Mouse (Mus musculus) thymus, postnatal 10 days (tissue): ENCODE results near the gene Isca1.
A peak's percentile ranks its signal among the peaks of the same experiment; 100 is the strongest.
"Not testable (repeated sequence)": the region's sequence is repeated elsewhere in the genome, so short reads cannot be mapped to it uniquely, and the experiment has no call there.

Experiments
- DNase-seq, 2 experiments: peaks; one replicate each; pipeline ENCODE4 v3.0.0; 2021; ENCODE audit warnings: low spot score in 2 of 2

The Isca1 gene

DNA sequence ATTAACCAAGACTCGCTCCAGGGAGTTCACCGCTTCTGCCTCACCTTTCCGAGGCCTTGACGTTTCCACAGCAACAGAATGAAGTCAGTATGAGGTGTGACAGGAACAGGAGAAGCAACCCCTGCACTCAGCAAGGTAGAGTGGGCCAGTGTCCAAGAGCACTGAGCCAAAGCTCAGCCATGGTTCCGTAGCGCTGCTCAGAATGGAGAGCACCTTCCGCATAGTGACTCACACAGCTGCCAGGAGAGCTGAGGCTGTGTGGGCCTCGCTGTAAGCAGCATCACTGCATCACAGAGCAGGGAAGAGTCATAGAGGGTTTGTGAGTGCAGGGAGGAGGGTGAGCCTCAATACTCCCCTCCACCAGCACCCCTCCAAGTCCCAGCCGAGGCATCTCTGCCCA, 22.9 kb downstream of the Isca1 start, which contains the start of gene 1700014D04Rik:
1700014D04Rik (minus strand) TSS at position 42 of the 400 bp plus-strand sequence.
- no peak for DNase-seq

- no peak for DNase-seq
Observed at GRCm38 (mm10) chr13:59746164-59746563, 23.4 kb downstream of the Isca1 start.

DNA sequence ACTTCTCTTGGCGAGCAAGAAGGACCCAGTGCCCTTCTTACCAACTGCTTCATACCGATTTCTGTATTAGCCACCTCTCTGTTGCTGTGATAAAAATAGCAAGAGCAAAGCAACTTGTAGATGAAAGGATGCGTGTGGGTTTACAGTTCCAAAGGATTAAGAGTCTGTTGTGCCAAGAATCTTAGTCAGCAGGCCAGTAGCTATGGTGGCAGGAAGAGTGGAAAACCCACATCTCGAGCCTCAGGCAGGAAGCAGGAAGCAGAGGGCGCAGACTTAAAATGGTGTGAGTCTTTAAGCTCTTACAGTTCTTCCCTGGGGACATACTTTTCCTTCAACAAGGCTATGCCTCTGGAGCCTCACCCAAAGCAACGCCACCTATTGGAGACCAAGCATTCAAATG, 24.1 kb downstream of the Isca1 start:
- no peak for DNase-seq

DNA sequence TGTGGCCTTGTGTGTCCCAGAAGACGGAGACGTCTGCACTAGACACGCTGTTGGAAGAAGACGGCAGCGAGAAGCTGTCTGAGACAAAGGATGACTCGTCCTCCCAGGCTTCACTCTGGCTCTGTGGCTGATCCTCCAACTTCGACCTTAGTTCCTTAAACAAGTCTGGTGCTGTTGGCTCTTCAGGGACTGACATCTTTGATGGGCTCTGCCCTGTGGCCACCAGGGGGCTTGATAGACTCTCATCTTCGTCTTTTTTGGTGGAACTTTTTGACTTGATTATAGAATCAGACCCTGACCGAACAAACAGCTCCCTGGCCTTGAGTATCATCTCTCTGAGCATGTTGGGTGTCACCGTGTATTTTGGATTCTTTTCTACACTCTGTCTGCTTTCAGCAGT, 27.9 kb downstream of the Isca1 start:
- peak in 1 of 2 experiments; percentile 29 for DNase-seq

DNA sequence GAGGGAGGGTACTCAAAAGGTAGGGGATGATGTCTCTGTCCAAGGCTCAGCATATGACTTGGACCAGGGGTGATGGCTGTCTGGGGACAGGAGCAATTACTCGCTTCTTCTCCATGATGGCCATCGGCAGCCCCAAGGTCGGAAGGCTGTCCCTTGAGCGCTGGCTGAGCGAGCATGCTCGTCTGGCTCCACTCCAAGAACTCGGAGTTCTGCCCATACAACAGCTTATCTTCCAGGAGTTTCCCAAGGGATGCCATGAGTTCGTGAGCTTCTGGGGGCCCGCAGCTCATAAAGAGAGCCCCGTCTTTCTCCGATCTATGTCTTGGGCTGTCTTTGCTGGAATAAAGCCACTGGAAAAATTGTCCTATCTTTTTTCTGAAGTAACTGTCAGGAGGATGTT, 28.5 kb downstream of the Isca1 start:
- no peak for DNase-seq

DNA sequence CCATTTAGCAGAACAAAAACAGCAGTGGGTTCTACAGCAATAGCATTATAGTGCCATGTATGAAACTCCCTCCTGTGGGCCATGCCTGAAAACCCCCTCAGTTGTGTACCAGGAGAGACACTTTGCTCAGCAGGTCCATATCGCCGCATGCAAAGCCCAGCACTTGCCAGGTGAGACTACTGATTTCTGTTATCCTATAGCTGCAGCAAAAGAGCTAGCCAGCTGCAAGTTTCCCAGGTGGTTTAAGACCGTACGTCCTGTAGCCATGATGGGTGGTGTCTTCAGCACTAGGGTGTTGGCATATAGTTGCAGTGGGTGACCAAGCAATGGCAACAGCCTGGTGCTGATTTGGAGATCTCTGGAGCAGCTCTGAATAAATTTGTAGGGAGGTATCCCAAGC, 30.2 kb downstream of the Isca1 start:
- DNase-seq: no peak

GRCm38 (mm10) chr13:59738455-59738854, 31.2 kb downstream of the Isca1 start:
- DNase-seq: no peak

- no peak for DNase-seq
Observed at GRCm38 (mm10) chr13:59735190-59735589, 34.4 kb downstream of the Isca1 start.

DNA sequence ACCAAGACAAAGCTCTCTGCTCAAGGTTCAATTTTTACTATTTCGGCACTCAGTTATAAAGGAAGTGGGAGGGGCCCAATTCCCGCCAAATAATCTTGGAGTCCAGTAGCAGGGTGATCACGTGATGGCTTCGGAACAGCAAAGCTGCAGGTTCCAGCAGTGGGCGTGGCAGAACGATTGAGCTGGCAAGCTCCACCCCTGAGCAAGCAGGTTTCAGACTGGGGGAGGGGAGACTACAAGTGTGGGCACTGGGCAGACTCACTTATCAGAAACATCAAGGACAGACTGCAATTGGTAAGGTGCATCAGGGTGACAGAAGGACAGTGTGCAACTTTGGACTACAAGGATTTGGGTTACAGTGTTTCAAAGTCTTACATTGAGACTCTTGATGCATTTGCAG, 35.3 kb downstream of the Isca1 start:
- not testable (repeated sequence) for DNase-seq

DNA sequence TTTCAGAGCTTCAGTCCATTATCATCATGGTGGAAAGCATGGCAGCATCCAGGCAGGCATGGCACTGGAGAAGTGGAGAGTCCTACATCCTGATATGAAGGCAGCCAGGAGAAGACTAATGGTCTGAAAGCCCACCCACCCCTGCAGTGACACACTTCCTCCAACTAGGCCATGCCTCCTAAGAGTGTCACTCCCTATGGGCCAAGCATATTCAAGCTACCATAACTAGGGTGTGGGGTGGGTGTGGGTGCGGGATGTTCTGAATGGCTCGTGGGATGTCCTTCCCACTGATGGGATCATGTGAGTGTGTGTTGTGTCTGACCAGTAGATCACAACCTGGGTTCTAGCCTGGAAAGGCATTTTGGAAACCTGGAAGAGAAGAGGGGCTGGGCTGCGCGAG, 35.7 kb downstream of the Isca1 start:
- no peak for DNase-seq

- DNase-seq: no peak
Observed at GRCm38 (mm10) chr13:59731652-59732051, 38.0 kb downstream of the Isca1 start, which contains the start of gene Spata31d1d. TSS of gene Spata31d1d (minus strand) at chr13:59731752.

- peak; percentile 57 to 86 for DNase-seq
Observed at GRCm38 (mm10) chr13:59728378-59729093, 41.1 kb downstream of the Isca1 start.

- DNase-seq: no peak
Observed at GRCm38 (mm10) chr13:59726139-59726867, 43.3 kb downstream of the Isca1 start.

DNA sequence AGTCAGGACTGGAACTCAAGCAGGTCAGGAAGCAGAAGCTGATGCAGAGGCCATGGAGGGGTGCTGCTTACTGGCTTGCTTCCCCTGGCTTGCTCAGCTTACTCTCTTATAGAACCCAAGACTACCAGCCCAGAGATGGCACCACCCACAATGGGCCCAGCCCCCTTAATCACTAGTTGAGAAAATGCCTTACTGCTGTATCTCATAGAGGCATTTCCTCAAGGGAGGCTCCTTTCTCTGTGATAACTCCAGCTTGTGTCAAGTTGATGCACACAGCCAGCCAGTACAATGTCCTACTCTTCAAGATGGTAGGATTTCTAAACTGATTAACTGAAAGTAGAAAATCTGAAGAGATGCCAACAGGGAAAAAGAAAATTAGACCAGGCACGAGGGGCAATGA, 47.5 kb downstream of the Isca1 start:
- not testable (repeated sequence) for DNase-seq

DNA sequence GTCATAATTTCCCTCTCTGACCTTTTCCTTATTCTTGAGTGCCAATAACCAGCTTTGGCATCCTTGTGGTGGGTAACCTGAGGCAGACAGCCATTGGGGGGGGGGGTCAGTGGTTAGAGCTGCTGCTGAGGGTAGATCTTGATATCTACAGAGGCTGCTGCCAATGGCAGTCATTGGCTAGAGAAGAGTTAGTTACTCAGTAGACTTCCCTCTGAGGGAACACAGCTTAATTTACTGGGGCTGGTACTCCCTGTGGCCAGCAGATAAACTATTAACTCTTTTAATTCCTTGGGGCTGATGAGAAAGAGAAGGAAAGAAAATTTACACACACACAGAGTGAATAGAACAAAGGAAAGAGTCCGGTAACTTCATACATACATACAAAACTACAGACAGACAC, 50.1 kb downstream of the Isca1 start:
- DNase-seq: no peak

GRCm38 (mm10) chr13:59718857-59719440, 50.7 kb downstream of the Isca1 start:
- not testable (repeated sequence) for DNase-seq

GRCm38 (mm10) chr13:59713710-59714109, 55.9 kb downstream of the Isca1 start:
- no peak for DNase-seq

DNA sequence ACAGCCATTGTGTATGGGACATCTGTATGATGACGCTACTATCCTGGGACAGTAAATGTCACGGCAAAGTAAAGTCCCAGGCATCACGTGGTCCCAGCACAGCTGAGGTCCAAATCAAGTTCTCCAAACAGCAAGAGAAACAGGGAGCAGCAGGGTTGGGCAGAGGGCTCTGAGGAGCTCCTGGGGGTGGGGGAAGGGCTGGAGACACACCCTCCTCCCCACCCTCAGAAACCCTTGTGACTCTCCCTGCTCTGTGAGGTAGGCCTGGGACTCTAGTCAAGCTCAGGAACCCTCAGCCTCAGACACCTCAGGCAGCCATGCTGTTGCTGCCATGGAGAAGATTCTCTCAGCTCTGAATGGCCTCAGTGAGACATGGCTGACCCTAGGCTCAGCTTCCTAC, 57.6 kb downstream of the Isca1 start, which contains the start of gene Spata31d1b:
Spata31d1b (plus strand) TSS at position 301 of the 400 bp plus-strand sequence.
- not testable (repeated sequence) for DNase-seq

GRCm38 (mm10) chr13:59710230-59710629, 59.4 kb downstream of the Isca1 start, which contains the start of gene Spata31d1a:
TSS of gene Spata31d1a (minus strand) at chr13:59710330.
- DNase-seq: no peak
